In the genomic region with DNA sequence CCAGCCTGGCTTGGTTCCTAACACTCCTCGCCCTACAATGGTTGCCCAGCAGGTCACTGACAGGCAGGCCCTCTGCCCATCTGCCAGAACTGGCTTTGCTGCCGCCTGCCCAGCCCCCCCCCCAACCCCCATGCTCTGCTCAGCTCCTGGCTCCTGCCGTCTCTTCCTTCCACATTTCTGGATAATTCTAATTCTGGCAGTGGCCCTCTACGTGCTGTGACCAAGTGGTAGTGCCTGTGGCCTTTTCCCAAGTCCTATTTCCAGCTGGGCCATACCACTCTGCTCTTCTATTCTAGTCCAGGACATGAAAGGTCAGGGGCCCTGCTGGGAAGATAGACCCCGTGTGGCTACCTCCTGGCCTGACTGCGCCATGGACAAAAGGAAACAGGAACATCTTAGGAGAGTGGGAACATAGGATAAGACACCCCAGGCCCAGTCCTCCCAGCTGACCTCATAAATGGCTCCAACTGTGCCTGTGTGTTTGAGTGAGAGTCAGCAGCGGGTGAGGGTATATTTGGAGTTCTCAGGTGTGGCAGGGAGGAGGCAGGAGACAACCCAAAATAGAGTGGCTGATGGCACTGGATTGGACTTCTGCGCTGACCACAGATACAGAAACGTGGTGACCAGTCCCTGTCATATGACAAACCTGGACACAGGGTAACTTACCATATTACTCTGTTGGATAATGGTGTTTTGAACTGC, we compare ENCODE assay signal across 20 mouse cellular contexts. TPM values are rescaled to one million over a fixed set of nuclear protein-coding genes. Genes with fewer than 3 reads are reported as not detected.
A peak's percentile ranks its signal among the peaks of the same experiment; 100 is the strongest.
DNase-seq lines count a peak whose midpoint lies in the region.
"Had no signal": no experiment of that assay in that cellular context is flagged by ENCODE, and none has a peak within 500 bp of the region (broad histone marks: within the 10 kb centered on the region; RNA-seq: fewer than 3 reads in every experiment).

No protein-coding gene starts in this region.

- peak; percentile 28 to 43 for DNase-seq in gastrocnemius, adult 8-10 months (ENCODE audit: low spot score in 2 of 2)
- DNase-seq in gastrocnemius, postnatal 25 days: no peak
- peak; percentile 91 for DNase-seq in brain, adult 2 months (ENCODE audit: low read depth, low spot score)
- peak; percentile 87 for DNase-seq in cerebellum, adult 9-10 months
- no peak for DNase-seq in heart, embryonic 10.5 days (ENCODE audit: low spot score)
- DNase-seq in ovary, postnatal 36 days (ENCODE audit: low spot score): no peak
- DNase-seq in Muller cell, postnatal 12 days (ENCODE audit: inconsistent ontology term): no peak
- DNase-seq in layer of hippocampus, adult 9-10 months (ENCODE audit: low spot score): no peak
- DNase-seq: lung, adult 2 months; lung, postnatal 4 days; right cerebral cortex, adult 18-20 months; spleen, adult 18-20 months had no signal

- H3K27me3 ChIP-seq in heart, embryonic 10.5 days (ENCODE audit: insufficient read depth, poor library complexity, severe bottlenecking): peaks cover 14% of the 10 kb centered on the region
- H3K27me3 ChIP-seq: embryonic facial prominence, embryonic 13.5 days; Patski; stomach, embryonic 15.5 days had no signal

- WGBS in heart, embryonic 10.5 days: 64% methylated on average over 9 of the region's 9 CpGs

- no peaks in the 10 kb centered on the region for H3K9me3 ChIP-seq in heart, embryonic 10.5 days
- H3K9me3 ChIP-seq: embryonic facial prominence, embryonic 13.5 days; forebrain, embryonic 10.5 days; heart, embryonic 13.5 days; limb, embryonic 15.5 days; midbrain, embryonic 13.5 days; stomach, embryonic 15.5 days had no signal

- peaks cover 9% of the 10 kb centered on the region for H3K4me1 ChIP-seq in heart, embryonic 10.5 days
- H3K4me1 ChIP-seq: embryonic facial prominence, embryonic 13.5 days; limb, embryonic 15.5 days; midbrain, embryonic 13.5 days; stomach, embryonic 15.5 days had no signal

- H3K4me3 ChIP-seq in heart, embryonic 10.5 days: no peak overlapping the region
- H3K4me3 ChIP-seq: embryonic facial prominence, embryonic 13.5 days; forebrain, embryonic 10.5 days; heart, embryonic 13.5 days; left cerebral cortex, adult 2 months; limb, embryonic 15.5 days; midbrain, embryonic 13.5 days; stomach, embryonic 15.5 days had no signal

- no peaks in the 10 kb centered on the region for H3K36me3 ChIP-seq in heart, embryonic 10.5 days
- H3K36me3 ChIP-seq: embryonic facial prominence, embryonic 13.5 days; forebrain, embryonic 10.5 days; heart, embryonic 13.5 days; limb, embryonic 15.5 days; midbrain, embryonic 13.5 days; stomach, embryonic 15.5 days had no signal

- peak overlapping the region; percentile 47; the same call in 1 of the 2 replicates for H3K27ac ChIP-seq in heart, embryonic 10.5 days
- H3K27ac ChIP-seq: embryonic facial prominence, embryonic 13.5 days; forebrain, embryonic 10.5 days; heart, embryonic 13.5 days; left cerebral cortex, adult 2 months; limb, embryonic 15.5 days; midbrain, embryonic 13.5 days; stomach, embryonic 15.5 days had no signal

RNA-seq across cellular contexts. Expression of a gene that starts 14.5 kb away (rescaled TPM):
- 1 to 10 TPM; 2.8 to 4.8 (median 3.3) TPM for total RNA-seq in gastrocnemius, adult 8-10 months (2022)
- 1 to 10 TPM in 1 of 2 experiments, under 1 TPM in 1; 0.46 to 3.4 TPM for total RNA-seq in gastrocnemius, postnatal 25 days (2021)
- polyA plus RNA-seq in heart, embryonic 10.5 days (2016; fragmentation: Nextera tagmentation; extraction: Ambion mirVana): 13.5 and 13.6 TPM in 2 replicates

Comparison
In these comparisons a context has a peak if more than half of its experiments do, and no peak if none do; other contexts are left out.
1. DNase-seq: peak in gastrocnemius, adult 8-10 months (2 of 2), brain, adult 2 months (single experiment) and cerebellum, adult 9-10 months (single experiment); none in gastrocnemius, postnatal 25 days (single experiment), heart, embryonic 10.5 days (single experiment), ovary, postnatal 36 days (single experiment), Muller cell, postnatal 12 days (single experiment) and layer of hippocampus, adult 9-10 months (single experiment).